Mouse (Mus musculus) midbrain, embryonic 14.5 days (tissue): ENCODE measurements around the gene Lhb. TPM values are rescaled to one million over a fixed set of nuclear protein-coding genes. Genes with fewer than 3 reads are reported as not detected.
"Not testable (repeated sequence)": the region's sequence is repeated elsewhere in the genome, so short reads cannot be mapped to it uniquely, and the experiment has no call there.

Source experiments
- ATAC-seq: fragments of 200-750 bp; cut with Nextera tagmentation; 2 replicates; pipeline ENCODE4 v1.8.0; 2017; ENCODE audit warnings: moderate number of reproducible peaks, moderate library complexity; ENCODE audit not compliant: low FRiP score, low TSS enrichment
- DNase-seq: peaks from one replicate; pipeline ENCODE4 v3.0.0-alpha.2; 2015
- H3K27ac ChIP-seq: fragments of 300-500 bp; sonication (generic); replicated peaks from 2 replicates; pipeline ENCODE4 v1.5.1; 2014; ENCODE audit warnings: mild to moderate bottlenecking, low read depth, low read length, moderate library complexity
- H3K27me3 ChIP-seq: fragments of 300-500 bp; sonication (generic); 2 replicates; pipeline ENCODE4 v1.6.1; 2014; ENCODE audit warnings: low read length, control low read depth, mixed read lengths; ENCODE audit not compliant: control insufficient read depth, insufficient read depth
- H3K36me3 ChIP-seq: fragments of 300-500 bp; sonication (generic); 2 replicates; pipeline ENCODE4 v1.6.1; 2014; ENCODE audit warnings: low read length, control low read depth; ENCODE audit not compliant: control insufficient read depth, insufficient read depth
- H3K4me1 ChIP-seq: fragments of 300-500 bp; sonication (generic); 2 replicates; pipeline ENCODE4 v1.6.1; 2014; ENCODE audit warnings: mild to moderate bottlenecking, antibody characterized with exemption, low read length, control low read depth; ENCODE audit not compliant: control insufficient read depth, insufficient read depth
- H3K4me2 ChIP-seq: fragments of 300-500 bp; sonication (generic); 2 replicates; pipeline ENCODE4 v1.6.1; 2014; ENCODE audit warnings: mild to moderate bottlenecking, low read length, moderate library complexity
- H3K4me3 ChIP-seq: fragments of 300-500 bp; sonication (generic); replicated peaks from 2 replicates; pipeline ENCODE4 v1.5.1; 2014; ENCODE audit warnings: low read depth, low read length
- H3K9ac ChIP-seq: fragments of 300-500 bp; sonication (generic); replicated peaks from 2 replicates; pipeline ENCODE4 v1.6.1; 2014; ENCODE audit warnings: mild to moderate bottlenecking, low read length, moderate library complexity
- H3K9me3 ChIP-seq: fragments of 300-500 bp; sonication (generic); 2 replicates; pipeline ENCODE4 v1.6.1; 2016; ENCODE audit warnings: low read length, control low read depth, mixed read lengths; ENCODE audit not compliant: control insufficient read depth
- WGBS: fragments of 180-500 bp; shearing (Covaris S2); extraction: QIAGEN DNeasy Blood & Tissue Kit; methylation state at CpG from one replicate; pipeline ENCODE4 v1.1.7; 2014; 5-methylcytosine and 5-hydroxymethylcytosine counted together
- polyA plus RNA-seq: library from polyadenylated mRNA; unstranded; fragments of >200 nt; fragmentation: Nextera tagmentation; extraction: Ambion mirVana; gene quantifications from 2 replicates; pipeline ENCODE4 v1.2.1, GENCODE M21; 2014

Gene Lhb
- polyA plus RNA-seq, 1 experiment from 2014 or later = 0.34 TPM

GRCm38 (mm10) chr7:45456721-45457203 lies 36.1 kb downstream of the Lhb start:
- peak overlapping the region; percentile 32; the same call in 1 of the 2 replicates for H3K27ac ChIP-seq
- H3K4me3 ChIP-seq = peak overlapping the region; percentile 88
- H3K9ac ChIP-seq = peak overlapping the region; percentile 88; the same call in 1 of the 2 replicates
- peaks cover 28% of the 10 kb centered on the region for H3K4me1 ChIP-seq
- H3K27me3 ChIP-seq = no peaks in the 10 kb centered on the region
- H3K36me3 ChIP-seq = peaks cover 56% of the 10 kb centered on the region
- peak overlapping the region; percentile 90 for H3K4me2 ChIP-seq
- WGBS = 61% methylated on average over 9 of the region's 9 CpGs
- DNase-seq = no peak
- no peaks in the 10 kb centered on the region for H3K9me3 ChIP-seq
- ATAC-seq = no peak

DNA sequence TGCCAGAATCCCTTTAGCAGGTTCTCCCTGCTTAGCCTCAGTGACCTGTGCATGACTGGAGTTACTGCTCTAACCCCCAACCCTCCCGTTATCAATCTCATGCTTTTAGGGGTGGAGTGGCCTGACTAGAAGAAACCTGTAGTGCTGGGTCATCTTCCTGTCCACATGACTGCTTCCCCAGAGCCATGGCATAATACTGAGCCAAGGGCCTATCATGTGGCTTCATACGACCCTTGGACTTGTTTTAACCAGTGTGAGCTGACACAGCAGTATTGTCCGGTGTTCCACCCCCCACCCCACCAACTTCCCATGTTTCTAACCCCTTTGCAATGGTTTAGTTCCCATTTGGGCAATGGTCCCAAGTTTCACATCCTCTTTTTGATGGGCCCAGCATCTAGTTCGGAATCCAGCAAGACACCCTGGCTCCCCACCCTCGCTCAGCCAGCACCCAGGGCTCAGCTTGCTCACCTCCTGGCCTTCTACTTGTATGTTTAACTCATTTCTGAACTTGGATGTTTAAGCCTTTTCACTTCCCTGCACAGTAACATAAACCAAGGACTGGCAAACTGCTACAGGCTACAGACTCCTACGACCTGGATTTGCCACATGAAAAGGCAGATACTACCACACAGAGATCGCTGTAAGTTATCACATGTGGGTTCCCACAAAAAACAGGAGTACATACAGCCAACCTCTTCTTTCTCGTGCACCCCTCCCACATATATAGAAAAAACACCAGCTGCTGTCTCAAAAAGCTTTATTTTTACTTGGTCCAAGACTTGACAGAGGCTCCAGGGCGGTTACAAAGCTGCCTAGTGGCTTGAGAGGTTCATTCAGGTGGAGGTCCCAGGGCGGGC lies 36.8 kb downstream of the Lhb start:
- no peak for ATAC-seq
- Histone ChIP-seq H3K4me3 (peak overlapping the region; percentile 88), H3K4me1 (peaks cover 28% of the 10 kb centered on the region), H3K9me3 (no peaks in the 10 kb centered on the region), H3K4me2 (peak overlapping the region; percentile 90), H3K9ac (peak overlapping the region; percentile 88), H3K27me3 (no peaks in the 10 kb centered on the region), H3K27ac (peak overlapping the region; percentile 32; the same call in 1 of the 2 replicates), H3K36me3 (peaks cover 56% of the 10 kb centered on the region)
- WGBS = 76% methylated on average over 10 of the region's 10 CpGs
- no peak for DNase-seq

- Histone ChIP-seq H3K4me3 (peak overlapping the region; percentile 88), H3K36me3 (peaks cover 60% of the 10 kb centered on the region), H3K9ac (peak overlapping the region; percentile 88), H3K4me2 (peak overlapping the region; percentile 90), H3K27me3 (no peaks in the 10 kb centered on the region), H3K27ac (peak overlapping the region; percentile 94), H3K4me1 (peaks cover 28% of the 10 kb centered on the region), H3K9me3 (no peaks in the 10 kb centered on the region)
- DNase-seq (peak; percentile 92), ATAC-seq (peak; percentile 79)
- WGBS = 1% methylated on average over 41 of the region's 43 CpGs
Measured at GRCm38 (mm10) chr7:45458748-45459563, 38.3 kb downstream of the Lhb start.

GRCm38 (mm10) chr7:45459564-45460140 lies 39.0 kb downstream of the Lhb start, which contains the start of gene Ftl1:
Gene Ftl1 (minus strand): TSS chr7:45459884.
- H3K36me3 ChIP-seq = peaks cover 55% of the 10 kb centered on the region
- H3K9ac ChIP-seq = peak within 1 kb of the TSS; percentile 88
- not testable (repeated sequence) for H3K9me3 ChIP-seq, H3K27me3 ChIP-seq
- H3K4me1 ChIP-seq = peaks cover 28% of the 10 kb centered on the region
- peak; percentile 93 for ATAC-seq
- peak; percentile 99 for DNase-seq
- peak within 1 kb of the TSS; percentile 88 for H3K4me3 ChIP-seq
- WGBS = under 1% methylated on average over 25 of the region's 37 CpGs
- H3K27ac ChIP-seq = peak within 1 kb of the TSS; percentile 94
- H3K4me2 ChIP-seq = peak within 1 kb of the TSS; percentile 90

DNA sequence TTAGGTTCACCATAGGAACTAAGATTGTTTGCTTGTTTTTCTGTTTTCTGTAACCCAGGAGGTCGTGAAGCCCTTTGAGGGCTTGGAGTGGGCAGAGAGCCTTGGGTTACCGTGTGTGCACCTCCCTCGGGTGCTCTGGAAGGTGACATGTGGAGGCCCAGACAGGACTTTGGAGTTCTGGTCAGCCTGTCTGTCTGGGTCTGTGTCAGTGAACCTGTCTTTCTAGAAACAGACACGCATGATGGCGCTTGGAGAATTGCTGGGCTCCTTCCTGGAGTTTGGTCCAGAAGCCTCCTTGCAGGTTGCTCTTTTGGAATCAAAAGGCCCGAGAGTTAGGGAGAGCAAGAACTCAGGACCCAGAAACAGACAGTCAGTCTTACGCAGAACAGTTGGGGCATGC lies 39.8 kb downstream of the Lhb start:
- H3K9ac ChIP-seq = peak overlapping the region; percentile 88; the same call in 1 of the 2 replicates

DNA sequence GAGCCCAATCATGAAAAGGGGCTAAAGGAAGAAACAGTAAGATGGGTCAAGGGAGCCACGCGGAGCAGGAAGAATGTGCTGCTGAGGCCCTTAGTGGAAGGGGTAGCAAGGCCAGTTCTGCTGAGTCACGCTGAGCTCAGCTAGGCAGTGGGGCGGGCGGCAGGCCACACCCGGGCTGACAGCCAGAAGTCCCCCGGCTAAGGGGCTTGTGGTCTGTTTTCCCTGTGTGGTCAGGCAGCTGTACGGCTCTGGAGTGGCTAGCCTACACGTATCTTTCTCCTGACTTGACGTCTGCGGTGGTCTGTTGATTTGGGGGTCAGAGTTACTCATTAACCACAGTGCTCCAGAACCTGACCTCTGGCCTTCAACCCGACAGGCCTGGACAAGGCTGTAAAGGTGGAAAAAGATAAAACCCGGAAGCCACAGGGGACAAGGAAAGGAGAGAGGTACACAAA lies 40.3 kb downstream of the Lhb start:
- peak; percentile 52 for DNase-seq
- Histone ChIP-seq H3K4me2 (peak overlapping the region; percentile 65; the same call in 1 of the 2 replicates), H3K9me3 (no peaks in the 10 kb centered on the region), H3K4me3 (no peak overlapping the region), H3K27me3 (no peaks in the 10 kb centered on the region), H3K4me1 (peaks cover 37% of the 10 kb centered on the region), H3K27ac (peak overlapping the region; percentile 94), H3K36me3 (peaks cover 54% of the 10 kb centered on the region), H3K9ac (no peak overlapping the region)
- WGBS = 50% methylated on average over 13 of the region's 13 CpGs
- ATAC-seq = no peak

More for the DNA sequence above, 39.8 kb downstream of the Lhb start:
- peaks cover 32% of the 10 kb centered on the region for H3K4me1 ChIP-seq
- WGBS = 80% methylated on average over 7 of the region's 7 CpGs
- DNase-seq (peak; percentile 29), ATAC-seq (no peak)
- peaks cover 55% of the 10 kb centered on the region for H3K36me3 ChIP-seq
- peak overlapping the region; percentile 94 for H3K27ac ChIP-seq
- H3K4me3 ChIP-seq = peak overlapping the region; percentile 88
- peak overlapping the region; percentile 65 for H3K4me2 ChIP-seq
- no peaks in the 10 kb centered on the region for H3K9me3 ChIP-seq
- H3K27me3 ChIP-seq = no peaks in the 10 kb centered on the region

- Histone ChIP-seq H3K4me3 (no peak overlapping the region), H3K36me3 (peaks cover 52% of the 10 kb centered on the region), H3K27me3 (no peaks in the 10 kb centered on the region), H3K4me2 (no peak overlapping the region), H3K27ac (peak overlapping the region; percentile 94), H3K4me1 (peaks cover 41% of the 10 kb centered on the region), H3K9me3 (no peaks in the 10 kb centered on the region), H3K9ac (no peak overlapping the region)
- ATAC-seq (no peak), DNase-seq (no peak)
- WGBS = 58% methylated on average over 5 of the region's 5 CpGs
Measured at GRCm38 (mm10) chr7:45461326-45461725, 40.7 kb downstream of the Lhb start.

DNA sequence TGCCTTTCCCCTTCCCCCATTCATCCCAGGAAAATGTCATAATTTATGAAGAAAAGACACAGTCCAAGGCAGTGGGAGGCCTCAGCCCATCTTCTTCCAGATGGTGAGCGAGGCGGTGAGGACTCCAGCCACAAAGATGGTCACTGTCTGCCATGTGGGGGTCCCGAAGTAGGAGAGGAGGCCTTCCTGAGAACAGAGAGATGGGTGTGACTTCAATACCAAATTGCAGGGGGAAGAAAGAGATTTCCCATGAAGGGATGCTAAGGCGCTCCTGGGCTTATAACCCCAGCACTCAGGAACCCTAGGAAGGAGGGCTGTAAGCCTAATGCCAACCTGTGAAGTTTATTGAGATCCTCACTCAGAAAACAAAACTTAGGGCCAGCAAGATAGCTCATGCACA lies 41.2 kb downstream of the Lhb start:
- DNase-seq = no peak
- Histone ChIP-seq H3K27ac (no peak overlapping the region; the same call in 1 of the 2 replicates), H3K36me3 (peaks cover 50% of the 10 kb centered on the region), H3K9me3 (no peaks in the 10 kb centered on the region), H3K4me2 (no peak overlapping the region), H3K4me3 (no peak overlapping the region), H3K9ac (no peak overlapping the region), H3K27me3 (no peaks in the 10 kb centered on the region), H3K4me1 (peaks cover 39% of the 10 kb centered on the region)
- no peak for ATAC-seq
- WGBS = 92% methylated on average over 4 of the region's 4 CpGs
